Mouse (Mus musculus): ENCODE results near the gene Tmem120b.

DNA sequence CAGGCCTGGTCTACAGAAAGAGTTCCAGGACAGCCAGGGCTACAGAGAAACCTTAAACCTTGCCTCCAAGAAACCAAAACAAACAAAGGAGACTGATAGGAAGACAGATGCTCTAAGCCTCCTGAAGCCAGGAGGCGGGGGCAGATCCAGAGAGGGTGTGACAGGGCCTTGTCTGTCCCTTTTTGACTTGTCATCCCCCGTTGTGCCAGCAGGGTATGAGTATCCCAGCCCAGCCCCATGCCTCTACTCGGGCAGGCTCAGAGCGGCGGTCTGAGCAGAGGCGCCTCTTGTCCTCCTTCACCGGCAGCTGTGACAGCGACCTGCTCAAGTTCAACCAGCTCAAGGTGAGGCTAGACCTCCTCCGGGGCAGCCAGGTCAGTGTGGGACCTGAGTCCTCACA, 94.7 kb downstream of the Tmem120b start:
- TF ChIP-seq CTCF (IDR thresholded peaks at IDR 0.05; ENCODE audit: low read depth) (no peak), EP300 (IDR thresholded peaks at IDR 0.05; ENCODE audit: low read depth) (no peak)
